Mouse (Mus musculus): ENCODE measurements around the gene Plek2. TPM values are rescaled to one million over a fixed set of nuclear protein-coding genes. Genes with fewer than 3 reads are reported as not detected.

Gene Plek2
- total RNA-seq, 2 experiments from 2014 or later: 0.21 to 0.30 TPM

DNA sequence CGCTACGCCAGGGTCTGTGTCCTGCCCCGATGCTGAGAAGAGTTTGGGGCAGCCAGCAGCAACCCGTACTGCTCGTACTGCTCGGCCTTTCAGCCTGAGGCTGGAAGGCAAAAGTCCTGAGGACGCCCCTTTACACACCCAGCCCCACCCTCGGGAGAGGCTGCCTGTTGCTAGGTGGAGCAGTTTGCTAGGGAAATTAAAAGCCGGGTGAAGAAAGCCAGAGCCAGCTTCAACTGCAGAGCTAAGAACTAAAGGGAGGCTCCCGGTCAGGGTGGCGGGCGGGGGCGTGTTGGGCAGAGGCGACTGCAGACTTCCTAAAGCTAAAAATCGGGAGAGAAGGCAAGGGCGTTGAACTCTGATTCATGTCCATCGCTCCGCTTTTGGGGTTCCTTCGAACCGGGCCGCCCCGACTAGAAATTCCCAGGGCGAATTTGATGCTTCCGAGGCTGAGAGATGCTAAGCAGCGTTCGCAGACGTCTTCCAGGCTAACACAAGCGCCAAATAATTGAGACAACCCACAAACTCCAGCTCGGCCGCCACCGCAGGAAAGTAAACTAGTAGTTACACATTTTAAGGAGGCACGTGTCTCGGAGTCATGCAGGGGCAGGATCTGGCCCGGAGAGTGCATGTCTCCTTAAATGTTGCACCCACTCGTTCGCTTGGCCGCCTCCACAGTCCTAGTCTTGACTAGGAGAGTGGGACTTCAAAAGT is 5.1 kb upstream of the Plek2 start:
- DNase-seq (ENCODE audit: low spot score in 2 of 2): peak; percentile 28 to 60

DNA sequence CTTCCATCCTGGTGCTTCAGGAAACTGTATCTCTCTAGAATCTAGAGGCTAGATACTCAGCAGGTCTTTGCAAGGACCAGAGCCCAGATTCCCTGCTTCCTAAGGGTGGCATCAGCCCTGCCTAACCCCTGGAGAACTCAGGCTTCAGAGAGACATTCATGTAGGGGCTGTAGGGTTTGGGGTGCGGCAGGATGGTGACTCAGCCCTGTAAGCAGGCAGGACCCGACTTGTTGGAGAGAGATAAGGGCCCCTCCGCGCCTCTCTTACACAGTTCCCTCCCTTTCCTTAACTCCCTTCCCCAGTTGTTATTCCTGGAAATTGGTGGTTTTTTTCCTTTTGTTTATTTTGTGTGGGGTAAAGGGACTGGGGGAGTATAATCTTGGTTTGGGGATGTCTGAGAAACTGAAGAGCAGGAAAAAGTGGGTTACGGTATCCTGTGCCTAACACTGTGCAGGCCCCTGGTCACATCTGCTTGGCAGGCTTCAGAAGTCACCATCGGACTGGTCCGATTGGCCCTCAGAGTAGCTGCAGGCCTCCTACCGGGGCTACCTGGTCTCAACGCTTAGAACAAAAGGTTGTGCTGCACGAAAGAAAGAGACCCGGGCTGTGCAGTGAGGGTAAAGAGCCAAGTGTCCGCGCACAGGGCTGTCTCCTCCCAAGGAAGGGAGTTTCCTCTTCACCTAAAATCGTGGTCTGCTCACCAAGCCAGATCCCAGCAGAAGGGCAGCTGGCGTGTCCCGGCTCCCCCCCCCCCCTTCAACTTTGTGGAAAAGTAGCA is 4.1 kb upstream of the Plek2 start:
- DNase-seq (ENCODE audit: low spot score in 2 of 2): no peak

- no peak for DNase-seq (ENCODE audit: low spot score in 2 of 2)
These were observed 1.4 kb upstream of the Plek2 start for GRCm38 (mm10) chr12:78908081-78908605.

DNA sequence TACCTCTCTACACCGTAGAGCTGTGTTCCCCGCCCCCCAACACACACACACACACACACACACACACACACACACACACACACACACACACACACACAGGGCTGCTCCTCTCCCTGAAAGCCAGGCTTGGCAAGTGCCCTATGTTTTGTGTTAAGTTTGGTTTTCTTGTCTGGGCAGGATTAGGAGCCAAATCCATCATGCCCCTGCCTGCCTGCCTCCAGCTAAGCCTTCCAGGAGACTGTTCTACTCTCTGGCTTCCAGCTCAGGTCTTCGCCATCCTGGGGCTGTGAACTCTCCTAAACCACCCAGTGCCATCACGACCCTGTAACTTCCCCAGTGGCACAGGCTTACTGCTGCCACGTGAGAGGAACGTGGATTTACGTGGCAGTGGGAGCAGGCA is 2.3 kb downstream of the Plek2 start:
- no peak for DNase-seq (ENCODE audit: low spot score in 2 of 2)

DNA sequence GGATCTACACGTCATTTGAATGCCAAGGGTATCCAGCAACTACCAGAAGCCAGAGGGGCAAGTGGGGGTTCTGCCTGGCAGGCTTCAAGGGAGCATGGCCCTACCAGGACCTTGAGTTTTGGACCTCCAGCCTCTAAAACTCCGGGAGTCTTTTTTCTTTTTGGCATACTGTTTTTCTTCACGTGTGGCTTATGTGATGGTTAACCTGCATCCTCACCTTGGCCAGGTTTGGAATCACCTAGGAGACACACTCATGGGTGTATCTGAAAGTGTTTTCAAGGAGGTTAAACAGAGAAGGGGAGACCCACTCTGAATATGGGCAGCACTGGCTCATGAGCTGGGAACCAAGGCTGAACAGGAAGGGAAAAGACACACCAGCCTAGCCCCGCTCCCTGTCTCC is 3.5 kb downstream of the Plek2 start:
- DNase-seq (ENCODE audit: low spot score in 2 of 2): no peak

GRCm38 (mm10) chr12:78901467-78901866 is 5.3 kb downstream of the Plek2 start:
- no peak for DNase-seq (ENCODE audit: low spot score in 2 of 2)

GRCm38 (mm10) chr12:78897861-78898260 is 8.9 kb downstream of the Plek2 start:
- no peak for DNase-seq (ENCODE audit: low spot score in 2 of 2)

DNA sequence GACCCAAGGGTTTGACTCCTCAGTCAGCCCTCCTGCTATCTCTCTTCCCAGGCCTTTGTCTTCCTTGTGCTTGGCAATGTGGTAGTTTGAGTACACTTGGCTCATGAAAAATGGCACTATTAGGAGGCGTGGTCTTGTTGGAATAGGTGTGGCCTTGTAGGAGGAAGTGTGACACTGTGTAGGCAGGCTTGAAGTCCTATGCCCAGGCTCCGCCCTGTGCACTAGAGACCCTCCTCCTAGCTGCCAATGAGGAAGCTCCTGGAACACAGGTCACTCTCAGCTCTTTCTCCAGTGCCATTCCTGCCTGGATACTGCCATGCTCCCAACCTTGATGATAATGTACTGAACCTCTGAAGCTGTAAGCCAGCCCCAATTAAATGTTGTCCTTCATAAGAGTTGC is 15.6 kb downstream of the Plek2 start:
- no peak for DNase-seq (ENCODE audit: low spot score in 2 of 2)

DNA sequence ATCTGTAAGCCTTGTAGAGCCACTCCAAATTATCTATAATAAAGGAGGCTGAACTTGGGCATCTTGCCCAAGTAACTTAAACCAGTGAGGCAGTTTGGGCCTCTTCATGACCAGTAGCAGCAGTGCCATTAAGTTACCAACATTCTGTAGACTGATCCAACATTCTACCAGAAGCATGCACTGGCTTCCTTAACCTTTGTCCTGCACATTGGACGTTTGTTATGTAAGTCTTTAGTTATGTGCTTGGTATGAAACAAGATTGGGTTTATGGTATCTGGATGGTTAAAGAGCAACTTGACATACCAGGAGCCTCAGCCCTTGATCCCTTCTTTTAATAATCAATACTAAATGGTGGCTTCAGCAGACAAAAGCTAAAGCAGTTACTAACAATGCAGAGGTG is 16.7 kb downstream of the Plek2 start:
- DNase-seq (ENCODE audit: low spot score in 2 of 2): no peak

DNA sequence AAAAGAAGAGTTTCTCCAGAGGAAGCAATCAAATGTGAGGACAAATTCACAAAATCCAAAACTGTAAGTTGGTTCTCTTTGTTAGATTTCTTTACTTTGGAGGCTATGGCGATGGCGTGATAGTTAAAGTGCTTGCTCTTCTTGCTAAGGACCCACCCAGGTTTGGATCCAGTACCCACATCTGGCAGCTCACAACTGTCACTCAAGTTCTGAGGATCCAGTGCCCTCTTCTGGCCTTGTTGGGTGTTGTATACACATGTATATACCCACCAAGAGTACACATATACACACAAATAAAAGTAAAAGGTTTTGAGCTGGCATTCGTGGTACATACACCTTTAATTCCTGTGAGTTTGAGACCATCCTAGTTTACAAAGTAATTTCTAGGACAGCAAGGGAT is 32.2 kb downstream of the Plek2 start:
- DNase-seq (ENCODE audit: low spot score in 2 of 2): no peak

DNA sequence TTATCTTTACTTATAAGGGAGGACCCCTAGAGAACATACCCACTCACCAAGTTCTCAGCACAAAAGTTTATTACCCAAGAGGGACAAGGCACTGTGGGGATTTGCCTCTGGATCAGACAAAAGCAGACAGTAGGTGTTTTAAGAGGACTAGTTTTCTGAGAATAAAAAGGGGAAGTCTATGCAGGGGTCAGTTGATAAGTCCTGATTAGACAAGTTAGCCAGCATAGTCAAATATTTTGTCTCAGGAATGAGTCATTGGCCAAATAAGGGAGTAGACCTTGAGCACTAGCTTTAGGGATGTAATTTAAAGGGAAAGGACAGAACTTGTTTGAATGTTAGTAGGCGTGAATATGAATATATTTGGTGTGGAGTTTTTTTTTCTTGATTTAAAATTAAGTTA is 38.6 kb downstream of the Plek2 start:
- no peak for DNase-seq (ENCODE audit: low spot score in 2 of 2)

DNA sequence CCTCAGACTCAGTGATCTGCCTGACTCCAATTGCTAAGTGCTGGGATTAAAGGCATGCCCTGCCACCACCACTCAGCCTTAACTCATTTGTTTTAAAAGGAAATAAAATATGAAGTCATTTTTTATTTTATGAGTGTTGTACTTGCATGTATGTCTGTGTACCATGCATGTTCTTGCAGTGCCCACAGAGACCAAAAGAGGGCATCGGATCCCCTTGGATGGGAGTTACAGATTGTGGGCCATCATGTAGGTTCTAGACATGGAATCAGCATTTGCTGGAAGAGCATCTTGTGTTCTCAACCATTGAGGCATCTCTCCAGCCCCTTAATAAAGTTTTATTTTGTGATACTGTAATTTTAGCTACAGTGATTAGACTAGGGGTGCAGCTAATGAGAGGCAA is 41.3 kb downstream of the Plek2 start:
- no peak for DNase-seq (ENCODE audit: low spot score in 2 of 2)

DNA sequence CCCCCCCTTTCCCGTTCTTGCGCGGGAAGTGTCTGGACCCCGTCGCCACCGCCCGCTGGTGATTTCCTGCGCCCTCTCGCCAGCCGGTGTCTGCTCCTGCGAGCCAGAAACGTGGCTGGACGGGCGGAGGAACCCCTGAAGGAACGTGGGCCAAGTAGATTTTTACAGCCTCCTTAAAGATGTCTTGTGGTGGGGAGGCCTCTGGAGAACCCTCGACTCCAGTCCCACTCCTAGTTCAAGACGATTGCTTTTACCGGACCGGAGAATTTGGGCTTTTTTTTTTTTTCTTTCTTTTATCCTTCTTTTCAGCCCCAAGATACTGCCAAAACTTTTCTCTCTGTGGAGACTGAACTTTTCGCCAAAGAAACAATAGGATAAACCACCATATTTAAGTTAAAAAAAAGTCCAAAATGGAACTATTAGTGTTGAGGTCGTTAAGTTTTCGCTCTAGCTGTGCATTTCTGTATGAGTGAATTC is 44.5 kb downstream of the Plek2 start:
- DNase-seq (ENCODE audit: low spot score in 2 of 2): no peak

DNA sequence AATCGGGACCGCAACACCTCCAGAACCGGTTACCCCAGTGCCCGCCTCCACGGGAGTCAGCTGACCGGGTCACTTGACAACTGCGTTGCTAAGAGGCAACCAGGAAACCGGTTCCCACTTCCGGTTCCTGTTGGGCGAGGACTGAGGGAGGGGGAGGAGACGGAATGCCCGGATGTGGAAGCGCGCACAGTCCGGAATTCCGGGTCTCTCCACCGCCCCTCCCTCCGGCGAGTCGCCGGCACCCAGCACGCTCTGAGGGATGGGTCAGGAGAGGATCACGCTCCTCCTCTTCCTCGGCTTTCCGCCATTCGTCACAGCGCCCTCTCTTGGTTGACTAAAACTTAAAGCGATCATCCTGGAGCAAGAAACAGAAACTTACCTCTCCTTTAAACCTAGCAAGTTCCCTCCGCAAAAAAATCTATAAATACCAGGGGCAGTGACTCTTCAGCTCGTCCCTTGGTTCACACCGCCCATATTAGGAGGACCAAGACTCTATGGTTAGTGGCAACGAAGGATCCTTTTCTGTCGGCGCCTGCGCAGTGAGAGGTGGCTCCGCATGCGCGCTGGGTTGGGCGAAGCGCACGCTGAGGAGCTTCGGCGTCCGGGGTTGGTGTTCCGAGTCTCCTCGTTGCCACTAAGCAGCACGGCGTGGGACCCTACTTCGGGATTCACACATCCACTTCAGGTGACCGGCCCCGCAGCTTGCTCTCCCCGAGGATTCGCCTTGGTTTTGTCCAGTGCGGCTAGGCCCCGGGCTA is 45.1 kb downstream of the Plek2 start, which contains the start of the genes Atp6v1d and Eif2s1:
Atp6v1d (minus strand) TSS at position 143 of the 758 bp plus-strand sequence.
Eif2s1 (plus strand) TSS at position 324 of the 758 bp plus-strand sequence.
- DNase-seq (ENCODE audit: low spot score in 2 of 2): peak; percentile 99

DNA sequence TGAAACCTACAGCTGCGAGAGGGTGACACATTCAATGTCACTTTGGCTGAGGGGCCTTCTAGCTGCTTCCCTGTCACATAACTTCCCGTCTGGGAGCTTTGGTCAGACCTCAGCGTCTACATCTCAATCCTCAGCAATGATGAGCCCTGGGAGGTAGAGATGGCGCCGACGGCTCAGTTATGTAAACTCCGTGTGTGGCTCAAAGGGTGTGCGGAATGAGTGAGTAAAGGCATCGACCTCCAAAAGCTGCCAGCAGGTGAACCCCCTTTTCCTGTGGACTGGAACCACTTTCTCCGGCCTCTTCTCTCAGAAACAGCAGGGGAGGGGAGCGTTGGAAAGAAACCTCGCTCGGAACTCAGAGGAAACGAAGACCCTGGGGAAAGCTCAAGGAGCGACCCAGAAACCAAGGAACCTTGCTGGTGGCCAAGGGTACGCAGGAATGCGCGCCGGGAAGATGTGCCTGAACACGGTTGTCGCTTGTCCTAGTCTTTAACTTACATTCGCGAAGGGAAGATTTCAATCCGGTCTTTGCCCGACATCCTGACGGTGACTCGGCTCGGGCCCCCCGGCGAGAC is 45.8 kb downstream of the Plek2 start:
- no peak for DNase-seq (ENCODE audit: low spot score in 2 of 2)

- no peak for DNase-seq (ENCODE audit: low spot score in 2 of 2)
These were observed 58.5 kb downstream of the Plek2 start for GRCm38 (mm10) chr12:78848246-78848645.

GRCm38 (mm10) chr12:78842429-78842828 is 64.3 kb downstream of the Plek2 start:
- DNase-seq (ENCODE audit: low spot score in 2 of 2): no peak

DNA sequence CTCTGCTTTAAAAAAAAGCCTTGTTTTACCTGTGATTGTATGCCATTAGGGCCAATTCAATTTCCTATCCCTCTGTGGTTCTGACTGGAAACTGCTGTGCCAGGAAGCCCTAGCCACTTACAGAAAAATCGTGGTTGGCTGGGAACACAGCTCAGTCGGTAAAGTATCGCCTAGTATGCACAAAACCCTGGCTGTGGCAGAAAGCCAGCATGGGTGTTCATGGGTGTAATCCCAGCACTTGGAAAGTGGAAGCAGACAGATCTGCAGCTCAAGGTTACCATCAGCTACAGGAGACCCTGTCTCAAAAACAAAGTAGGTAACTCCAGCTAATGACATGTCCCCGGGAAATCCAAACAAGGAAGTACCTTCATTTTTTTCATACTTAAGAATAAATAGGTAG is 66.9 kb downstream of the Plek2 start:
- peak in 1 of 2 experiments; percentile 8 for DNase-seq (ENCODE audit: low spot score in 2 of 2)
